Mouse (Mus musculus): ENCODE data around the gene Rwdd4a. TPM values are rescaled to one million over a fixed set of nuclear protein-coding genes. Genes with fewer than 3 reads are reported as not detected.

Gene Rwdd4a
- total and polyA plus RNA-seq, 3 experiments, result 9.7 to 45.8 (median 29.9) TPM

DNA sequence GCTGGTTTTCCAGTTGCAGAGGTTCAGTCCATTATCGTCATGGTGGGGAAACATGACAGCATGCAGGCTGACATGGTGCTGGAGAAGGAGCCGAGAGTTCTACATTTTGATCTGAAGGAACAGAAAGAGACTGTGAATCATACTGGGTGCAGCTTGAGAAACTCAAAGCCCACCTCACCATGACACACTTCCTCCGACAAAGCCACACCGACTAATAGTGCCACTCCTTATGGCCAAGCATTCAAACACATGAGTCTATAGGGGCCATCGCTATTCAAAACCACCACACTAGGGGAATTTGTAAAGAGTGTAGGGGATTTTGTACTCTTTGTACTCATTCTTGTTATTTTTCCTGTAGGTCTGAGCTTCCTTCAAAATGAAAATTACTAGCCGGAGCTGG lies 33.1 kb downstream of the Rwdd4a start:
- Histone ChIP-seq H3K27me3 (ENCODE audit: insufficient read depth, low read length) (peaks cover 11% of the 10 kb centered on the region), H3K4me1 (ENCODE audit: insufficient read depth, low read depth, low read length) (no peaks in the 10 kb centered on the region), H3K36me3 (replicated peaks) (no peaks in the 10 kb centered on the region), H3K4me3 (ENCODE audit: low read depth, low read length) (no peak overlapping the region), H3K9me3 (replicated peaks) (no peaks in the 10 kb centered on the region)
- TF ChIP-seq POLR2AphosphoS5 (IDR thresholded peaks at IDR 0.05; ENCODE audit: insufficient replicate concordance, low read depth, low read length) (no peak), GATA1 (IDR thresholded peaks at IDR 0.05; ENCODE audit: borderline replicate concordance, low read length) (no peak), CTCF (IDR thresholded peaks at IDR 0.05; ENCODE audit: low read depth, low read length) (no peak), TAL1 (conservative IDR thresholded peaks at IDR 0.05; ENCODE audit: low read depth, low read length) (no peak), GATA2 (IDR thresholded peaks at IDR 0.05; ENCODE audit: borderline replicate concordance, low read depth, low read length) (no peak)
- DNase-seq (ENCODE audit: low spot score), result no peak
- no peak for ATAC-seq (ENCODE audit: extremely low read depth, insufficient number of reproducible peaks, low FRiP score, poor library complexity, severe bottlenecking)

DNA sequence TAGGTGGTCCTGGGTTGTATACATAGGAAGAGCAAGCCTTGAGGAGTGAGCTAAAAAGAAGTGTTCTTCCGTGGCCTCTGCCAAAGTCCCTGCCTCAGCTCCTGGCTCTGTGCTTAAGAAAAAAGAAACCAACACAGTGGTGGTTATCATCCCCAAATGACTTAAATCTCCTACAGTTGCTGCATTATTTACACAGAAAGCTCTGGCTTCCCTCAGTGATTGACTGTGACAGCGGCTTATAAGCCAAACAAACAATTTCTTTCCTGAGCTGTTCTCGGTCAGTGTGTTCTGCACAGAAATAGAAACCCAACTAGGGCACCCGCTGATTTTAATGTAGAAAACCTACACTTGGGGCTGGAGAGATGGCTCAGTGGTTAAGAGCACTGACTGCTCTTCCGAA lies 34.6 kb downstream of the Rwdd4a start:
- ATAC-seq (ENCODE audit: extremely low read depth, insufficient number of reproducible peaks, low FRiP score, poor library complexity, severe bottlenecking), result no peak

GRCm38 (mm10) chr8:47570161-47570560 lies 36.7 kb downstream of the Rwdd4a start:
- ATAC-seq (ENCODE audit: extremely low read depth, insufficient number of reproducible peaks, low FRiP score, poor library complexity, severe bottlenecking) (no peak), DNase-seq (ENCODE audit: low spot score) (no peak)
- Histone ChIP-seq H3K36me3 (replicated peaks) (no peaks in the 10 kb centered on the region), H3K9me3 (replicated peaks) (no peaks in the 10 kb centered on the region), H3K27me3 (ENCODE audit: insufficient read depth, low read length) (peaks cover 11% of the 10 kb centered on the region), H3K4me1 (ENCODE audit: insufficient read depth, low read depth, low read length) (no peaks in the 10 kb centered on the region), H3K4me3 (ENCODE audit: low read depth, low read length) (no peak overlapping the region)
- TF ChIP-seq GATA2 (IDR thresholded peaks at IDR 0.05; ENCODE audit: borderline replicate concordance, low read depth, low read length) (no peak), POLR2AphosphoS5 (IDR thresholded peaks at IDR 0.05; ENCODE audit: insufficient replicate concordance, low read depth, low read length) (no peak), TAL1 (conservative IDR thresholded peaks at IDR 0.05; ENCODE audit: low read depth, low read length) (no peak), GATA1 (IDR thresholded peaks at IDR 0.05; ENCODE audit: borderline replicate concordance, low read length) (no peak), CTCF (IDR thresholded peaks at IDR 0.05; ENCODE audit: low read depth, low read length) (no peak)

More for the DNA sequence above, 34.6 kb downstream of the Rwdd4a start:
- no peak for DNase-seq (ENCODE audit: low spot score)
- peaks cover 11% of the 10 kb centered on the region for H3K27me3 ChIP-seq (ENCODE audit: insufficient read depth, low read length)
- H3K4me1 ChIP-seq (ENCODE audit: insufficient read depth, low read depth, low read length), result no peaks in the 10 kb centered on the region
- H3K9me3 ChIP-seq (replicated peaks), result no peaks in the 10 kb centered on the region
- H3K36me3 ChIP-seq (replicated peaks), result no peaks in the 10 kb centered on the region
- no peak overlapping the region for H3K4me3 ChIP-seq (ENCODE audit: low read depth, low read length)
- no peak for TF ChIP-seq GATA1 (IDR thresholded peaks at IDR 0.05; ENCODE audit: borderline replicate concordance, low read length)
- TF ChIP-seq GATA2 (IDR thresholded peaks at IDR 0.05; ENCODE audit: borderline replicate concordance, low read depth, low read length), result no peak
- no peak for TF ChIP-seq POLR2AphosphoS5 (IDR thresholded peaks at IDR 0.05; ENCODE audit: insufficient replicate concordance, low read depth, low read length)
- no peak for TF ChIP-seq CTCF (IDR thresholded peaks at IDR 0.05; ENCODE audit: low read depth, low read length)
- no peak for TF ChIP-seq TAL1 (conservative IDR thresholded peaks at IDR 0.05; ENCODE audit: low read depth, low read length)

GRCm38 (mm10) chr8:47573482-47573881 lies 40.0 kb downstream of the Rwdd4a start:
- no peak for DNase-seq (ENCODE audit: low spot score)
- Histone ChIP-seq H3K4me3 (ENCODE audit: low read depth, low read length) (no peak overlapping the region), H3K4me1 (ENCODE audit: insufficient read depth, low read depth, low read length) (no peaks in the 10 kb centered on the region), H3K27me3 (ENCODE audit: insufficient read depth, low read length) (peaks cover 4% of the 10 kb centered on the region), H3K9me3 (replicated peaks) (no peaks in the 10 kb centered on the region), H3K36me3 (replicated peaks) (no peaks in the 10 kb centered on the region)
- TF ChIP-seq CTCF (IDR thresholded peaks at IDR 0.05; ENCODE audit: low read depth, low read length), result no peak
- no peak for TF ChIP-seq TAL1 (conservative IDR thresholded peaks at IDR 0.05; ENCODE audit: low read depth, low read length)
- no peak for TF ChIP-seq POLR2AphosphoS5 (IDR thresholded peaks at IDR 0.05; ENCODE audit: insufficient replicate concordance, low read depth, low read length)
- TF ChIP-seq GATA2 (IDR thresholded peaks at IDR 0.05; ENCODE audit: borderline replicate concordance, low read depth, low read length), result no peak
- no peak for TF ChIP-seq GATA1 (IDR thresholded peaks at IDR 0.05; ENCODE audit: borderline replicate concordance, low read length)
- ATAC-seq (ENCODE audit: extremely low read depth, insufficient number of reproducible peaks, low FRiP score, poor library complexity, severe bottlenecking), result no peak

GRCm38 (mm10) chr8:47581454-47581853 lies 48.0 kb downstream of the Rwdd4a start:
- no peaks in the 10 kb centered on the region for H3K9me3 ChIP-seq (replicated peaks)
- ATAC-seq (ENCODE audit: extremely low read depth, insufficient number of reproducible peaks, low FRiP score, poor library complexity, severe bottlenecking) (no peak), DNase-seq (ENCODE audit: low spot score) (no peak)
- TF ChIP-seq GATA1 (IDR thresholded peaks at IDR 0.05; ENCODE audit: borderline replicate concordance, low read length) (no peak), POLR2AphosphoS5 (IDR thresholded peaks at IDR 0.05; ENCODE audit: insufficient replicate concordance, low read depth, low read length) (no peak), TAL1 (conservative IDR thresholded peaks at IDR 0.05; ENCODE audit: low read depth, low read length) (no peak), GATA2 (IDR thresholded peaks at IDR 0.05; ENCODE audit: borderline replicate concordance, low read depth, low read length) (no peak), CTCF (IDR thresholded peaks at IDR 0.05; ENCODE audit: low read depth, low read length) (no peak)
- H3K4me1 ChIP-seq (ENCODE audit: insufficient read depth, low read depth, low read length), result no peaks in the 10 kb centered on the region
- no peaks in the 10 kb centered on the region for H3K36me3 ChIP-seq (replicated peaks)
- H3K27me3 ChIP-seq (ENCODE audit: insufficient read depth, low read length), result no peaks in the 10 kb centered on the region
- H3K4me3 ChIP-seq (ENCODE audit: low read depth, low read length), result no peak overlapping the region

GRCm38 (mm10) chr8:47588616-47589015 lies 55.2 kb downstream of the Rwdd4a start:
- no peak for TF ChIP-seq GATA1 (IDR thresholded peaks at IDR 0.05; ENCODE audit: borderline replicate concordance, low read length)
- no peak for TF ChIP-seq GATA2 (IDR thresholded peaks at IDR 0.05; ENCODE audit: borderline replicate concordance, low read depth, low read length)
- no peak for TF ChIP-seq TAL1 (conservative IDR thresholded peaks at IDR 0.05; ENCODE audit: low read depth, low read length)
- TF ChIP-seq POLR2AphosphoS5 (IDR thresholded peaks at IDR 0.05; ENCODE audit: insufficient replicate concordance, low read depth, low read length), result no peak
- no peak for TF ChIP-seq CTCF (IDR thresholded peaks at IDR 0.05; ENCODE audit: low read depth, low read length)
- no peak for ATAC-seq (ENCODE audit: extremely low read depth, insufficient number of reproducible peaks, low FRiP score, poor library complexity, severe bottlenecking)
- no peaks in the 10 kb centered on the region for H3K36me3 ChIP-seq (replicated peaks)

More at GRCm38 (mm10) chr8:47588616-47589015, 55.2 kb downstream of the Rwdd4a start:
- H3K4me3 ChIP-seq (ENCODE audit: low read depth, low read length), result no peak overlapping the region
- H3K4me1 ChIP-seq (ENCODE audit: insufficient read depth, low read depth, low read length), result no peaks in the 10 kb centered on the region
- no peaks in the 10 kb centered on the region for H3K9me3 ChIP-seq (replicated peaks)
- no peak for DNase-seq (ENCODE audit: low spot score)
- H3K27me3 ChIP-seq (ENCODE audit: insufficient read depth, low read length), result peaks cover 17% of the 10 kb centered on the region
